Mouse (Mus musculus) brain, embryonic 14.5 days (tissue): Measurements from ENCODE around the gene Pigu. TPM values are rescaled to one million over a fixed set of nuclear protein-coding genes. Genes with fewer than 3 reads are reported as not detected.

Experiments
- DNase-seq: peaks from one replicate; pipeline ENCODE4 v3.0.0-alpha.2; 2011; ENCODE audit warnings: low read depth
- CTCF ChIP-seq: fragments of 200-500 bp; IDR thresholded peaks from 2 replicates; pipeline ENCODE4 v1.5.1; 2012; ENCODE audit warnings: inconsistent platforms, mild to moderate bottlenecking, moderate library complexity, borderline replicate concordance; ENCODE audit not compliant: insufficient read depth, insufficient read length; ENCODE audit errors: extremely low read depth
- POLR2A ChIP-seq: fragments of 200-500 bp; IDR thresholded peaks from 2 replicates; pipeline ENCODE4 v1.6.1; 2012; ENCODE audit warnings: mild to moderate bottlenecking, inconsistent platforms, borderline replicate concordance; ENCODE audit not compliant: poor library complexity, insufficient read depth, insufficient read length, severe bottlenecking; ENCODE audit errors: extremely low read depth
- polyA plus RNA-seq: library from polyadenylated mRNA; depleted of rRNA; stranded (reverse); fragments of >200 nt; gene quantifications from 2 replicates; pipeline ENCODE4 v1.2.3, GENCODE M21; 2012

The Pigu gene
- polyA plus RNA-seq, 1 experiment: 62.0 TPM

DNA sequence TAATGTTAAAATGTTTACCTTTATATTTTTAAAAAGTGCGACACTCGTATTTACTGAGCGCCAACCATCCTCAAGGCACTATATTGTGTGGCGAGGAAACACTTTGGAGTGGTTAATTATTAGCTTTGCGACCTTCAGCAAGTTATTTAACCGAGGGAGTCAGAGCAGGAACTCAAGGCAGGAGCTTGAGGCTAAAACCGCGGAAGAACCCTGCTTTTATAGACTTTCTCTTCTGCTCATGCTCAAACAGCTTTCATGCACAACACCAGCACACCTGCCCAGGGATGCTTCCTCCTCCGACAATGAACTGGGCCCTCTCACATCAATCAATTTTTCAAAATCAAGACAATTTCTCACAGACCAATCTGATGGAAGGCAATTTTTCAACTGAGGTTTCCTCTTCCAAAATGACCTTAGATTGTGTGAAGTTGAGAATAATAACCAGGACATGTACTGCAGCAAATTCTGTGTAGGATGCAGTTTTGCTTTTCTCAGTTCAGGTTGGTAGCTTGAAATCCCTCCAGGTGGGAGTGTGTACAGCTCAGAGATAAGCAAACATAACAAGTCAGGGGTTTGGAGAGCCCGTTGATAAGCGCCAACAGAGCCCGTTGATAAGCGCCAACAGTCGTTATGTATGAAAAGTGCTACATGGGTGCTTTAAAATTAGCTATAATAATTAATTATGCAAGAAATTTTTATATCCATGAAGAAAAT, 613 bp upstream of the Pigu start:
- TF ChIP-seq POLR2A (no peak), CTCF (no peak)
- peak; percentile 61 for DNase-seq

DNA sequence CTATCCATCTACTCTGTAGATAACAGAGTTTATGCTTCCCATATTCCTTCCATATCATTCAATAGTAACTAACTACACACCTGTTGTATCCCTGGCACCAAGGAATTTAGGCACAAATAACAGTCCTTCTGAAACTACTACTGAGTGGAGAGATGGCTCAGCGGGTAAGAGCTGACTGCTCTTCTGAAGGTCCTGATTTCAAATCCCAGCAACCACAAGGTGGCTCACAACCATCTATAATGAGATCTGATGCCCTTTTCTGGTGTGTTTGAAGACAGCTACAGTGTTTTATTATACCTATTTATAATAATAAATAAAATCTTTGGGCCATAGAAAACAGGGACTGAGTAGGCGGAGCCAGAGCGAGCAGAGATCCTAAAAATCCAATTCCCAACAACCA, 2.8 kb downstream of the Pigu start:
- TF ChIP-seq POLR2A (no peak), CTCF (no peak)
- no peak for DNase-seq

DNA sequence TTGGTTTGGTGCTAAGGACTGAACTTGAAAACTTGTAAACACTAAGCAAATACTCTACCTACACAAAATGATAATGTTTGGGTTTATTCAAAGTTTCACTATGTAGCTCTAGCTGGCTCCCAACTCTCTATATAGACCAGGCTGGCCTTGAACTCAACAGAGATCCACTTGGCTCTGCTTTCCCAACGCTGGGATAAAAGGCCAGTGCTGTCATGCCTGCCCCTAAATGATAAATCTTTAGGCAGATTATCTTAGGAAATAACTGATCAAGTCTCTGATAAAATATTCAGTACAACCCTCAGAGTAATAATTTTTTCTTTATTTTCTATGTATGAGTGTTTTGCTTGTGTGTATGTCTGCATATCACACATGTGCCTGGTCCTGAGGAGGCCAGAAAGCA, 10.6 kb downstream of the Pigu start:
- TF ChIP-seq CTCF: no peak
- TF ChIP-seq POLR2A: no peak
- DNase-seq: no peak

DNA sequence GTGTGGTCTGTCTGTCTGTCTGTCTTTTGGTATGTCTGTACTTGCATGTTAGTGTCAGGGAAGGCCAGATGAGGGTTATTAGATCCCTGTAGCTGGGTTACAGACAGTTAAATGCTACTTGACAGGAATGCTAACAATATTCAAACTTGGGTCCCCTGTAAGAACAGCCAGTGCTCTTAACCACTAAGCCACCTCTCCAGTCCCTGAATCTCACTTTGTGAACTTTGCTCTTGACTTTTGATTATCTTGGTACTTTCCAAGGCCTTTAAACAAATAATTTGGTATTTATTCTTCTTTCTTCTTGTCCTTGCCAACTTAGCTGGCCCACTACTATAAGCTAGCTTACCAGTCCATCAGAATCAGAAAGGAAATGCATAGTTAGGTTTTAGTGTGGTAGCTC, 17.1 kb downstream of the Pigu start:
- DNase-seq: no peak
- TF ChIP-seq CTCF (no peak), POLR2A (no peak)

DNA sequence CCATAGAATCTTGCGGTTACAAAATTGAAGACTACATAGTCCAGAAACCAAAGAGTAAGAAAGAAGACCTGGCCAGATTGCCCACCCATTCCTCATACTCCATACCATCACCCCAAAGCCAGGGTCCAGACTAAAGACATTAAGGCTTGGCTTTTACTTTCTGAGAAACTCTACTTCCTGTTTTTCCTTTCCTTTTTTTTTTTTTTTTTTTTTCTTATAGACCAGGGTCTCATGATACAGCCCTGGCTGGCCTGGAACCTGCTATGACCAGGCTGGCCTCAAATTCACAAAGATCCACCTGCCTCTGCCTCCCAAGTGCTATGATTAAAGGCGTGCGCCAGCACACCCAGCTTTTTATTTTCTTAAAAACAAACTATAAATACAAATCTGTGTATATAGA, 21.0 kb downstream of the Pigu start:
- no peak for TF ChIP-seq POLR2A
- no peak for TF ChIP-seq CTCF
- DNase-seq: no peak

DNA sequence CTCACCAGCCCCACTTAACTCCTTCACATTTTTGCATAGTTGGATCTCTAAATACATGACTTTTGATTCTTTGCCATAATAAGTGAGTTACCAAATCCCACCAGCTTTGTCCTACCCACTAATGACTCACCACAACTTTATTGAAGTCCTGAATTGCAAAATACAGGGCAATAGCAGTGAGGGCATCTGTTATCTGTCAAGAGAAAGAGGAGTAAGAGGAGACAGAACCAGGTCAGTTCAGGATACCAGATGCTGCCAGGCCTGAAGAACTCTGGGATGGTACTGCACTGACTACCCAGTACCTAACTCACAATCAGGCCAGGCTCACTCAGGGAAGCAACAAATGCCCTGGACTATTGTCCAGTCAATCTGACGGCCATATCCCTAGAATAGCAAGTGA, 22.0 kb downstream of the Pigu start:
- TF ChIP-seq CTCF (no peak), POLR2A (no peak)

DNA sequence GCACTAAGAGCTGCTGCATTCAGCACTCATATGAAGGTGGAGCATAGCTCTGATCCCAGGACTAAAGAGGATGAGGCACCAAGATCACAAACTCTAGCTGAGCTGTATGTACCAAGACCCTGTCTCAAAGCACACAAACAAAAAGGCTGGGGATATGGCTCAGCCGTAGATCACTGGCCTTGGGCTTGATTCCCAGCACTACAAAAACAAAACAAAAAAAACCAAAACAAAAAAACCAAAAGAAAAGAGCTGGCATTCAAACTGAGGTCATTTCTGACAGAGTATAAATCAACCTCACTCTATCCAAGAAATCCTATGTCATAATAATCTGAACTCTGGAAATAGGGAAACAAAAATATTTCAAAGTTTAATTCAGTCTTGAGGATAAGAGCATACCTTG, 23.8 kb downstream of the Pigu start:
- TF ChIP-seq CTCF (no peak), POLR2A (no peak)
- DNase-seq: no peak

More for the DNA sequence above, 22.0 kb downstream of the Pigu start:
- no peak for DNase-seq

DNA sequence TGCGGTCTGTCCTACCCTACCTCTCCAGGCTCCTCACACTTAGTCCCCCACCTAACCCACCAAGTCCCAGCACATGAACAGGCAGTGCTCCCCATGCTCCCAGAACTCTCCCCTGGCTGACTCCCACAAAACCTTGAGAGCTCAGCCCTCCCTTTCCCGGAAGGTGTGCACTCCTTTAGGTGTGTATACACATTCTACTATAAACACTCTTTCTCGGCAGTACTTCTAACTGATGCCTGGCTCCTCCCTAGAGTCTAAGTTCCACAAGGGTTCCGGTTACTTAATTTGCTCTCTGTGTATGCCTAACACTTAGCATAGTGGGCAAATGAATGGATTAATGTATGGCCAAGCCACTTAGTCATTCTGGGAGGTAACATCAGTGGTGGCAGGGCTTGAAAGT, 25.9 kb downstream of the Pigu start:
- TF ChIP-seq CTCF (no peak), POLR2A (no peak)

DNA sequence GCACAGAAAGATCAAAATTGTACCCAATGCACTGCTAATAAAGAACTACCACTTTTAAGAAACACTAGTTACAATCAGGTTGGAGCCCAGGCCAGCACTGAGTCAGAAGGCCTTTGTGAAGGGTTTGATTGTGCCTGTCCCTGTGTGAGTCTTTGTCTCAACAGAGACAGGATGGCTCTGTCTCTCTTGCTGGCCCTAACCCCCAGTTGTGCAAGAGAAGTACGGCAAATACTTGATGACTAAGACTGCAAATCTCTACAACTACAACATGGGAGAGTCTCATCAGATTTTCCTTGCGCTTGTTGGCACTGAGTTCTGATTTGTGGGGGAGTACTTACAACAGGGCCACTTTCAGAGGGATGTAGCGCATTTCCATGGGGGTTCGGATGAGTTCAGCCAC, 26.4 kb downstream of the Pigu start:
- TF ChIP-seq CTCF: no peak
- TF ChIP-seq POLR2A: no peak
- DNase-seq: no peak

More for the DNA sequence above, 25.9 kb downstream of the Pigu start:
- no peak for DNase-seq

DNA sequence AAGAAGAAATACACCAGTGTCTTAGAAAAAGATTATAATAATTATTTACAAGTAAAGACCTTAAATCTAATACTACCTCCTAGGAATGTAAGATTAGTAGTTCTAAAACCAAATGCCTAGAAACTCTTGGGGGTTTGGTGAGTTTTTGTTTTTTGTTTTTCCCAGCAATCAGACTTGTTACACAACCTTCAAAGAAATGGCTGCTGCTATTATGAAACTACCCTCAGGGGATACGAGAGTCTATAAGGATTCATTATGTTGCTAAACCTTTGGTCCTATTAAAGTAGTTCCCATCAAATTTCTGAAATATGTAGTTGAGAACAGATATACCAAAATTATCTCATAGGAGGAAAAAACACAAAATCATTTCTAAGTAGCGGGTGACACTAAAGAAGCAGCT, 27.5 kb downstream of the Pigu start:
- TF ChIP-seq POLR2A (no peak), CTCF (no peak)
- DNase-seq: no peak

DNA sequence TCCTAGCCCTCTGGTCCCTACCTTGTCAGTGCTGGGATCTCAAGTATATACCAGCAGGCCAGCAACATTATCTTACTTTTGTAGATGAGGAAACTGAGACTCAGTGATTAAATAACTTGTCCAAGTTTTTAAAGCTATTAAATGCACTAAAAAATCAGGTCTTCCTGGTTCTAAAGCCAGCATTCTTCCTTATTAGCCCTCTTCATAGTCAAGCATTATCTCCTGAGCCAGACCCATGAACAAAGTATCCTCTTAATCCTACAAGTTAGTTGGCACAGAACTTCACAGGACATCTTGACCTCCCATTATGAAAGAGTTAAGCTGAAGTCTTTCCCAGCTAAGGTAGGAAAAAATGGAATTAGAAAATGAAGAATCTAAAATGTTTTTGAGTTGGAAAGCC, 28.3 kb downstream of the Pigu start:
- DNase-seq: no peak
- TF ChIP-seq POLR2A: no peak
- no peak for TF ChIP-seq CTCF

DNA sequence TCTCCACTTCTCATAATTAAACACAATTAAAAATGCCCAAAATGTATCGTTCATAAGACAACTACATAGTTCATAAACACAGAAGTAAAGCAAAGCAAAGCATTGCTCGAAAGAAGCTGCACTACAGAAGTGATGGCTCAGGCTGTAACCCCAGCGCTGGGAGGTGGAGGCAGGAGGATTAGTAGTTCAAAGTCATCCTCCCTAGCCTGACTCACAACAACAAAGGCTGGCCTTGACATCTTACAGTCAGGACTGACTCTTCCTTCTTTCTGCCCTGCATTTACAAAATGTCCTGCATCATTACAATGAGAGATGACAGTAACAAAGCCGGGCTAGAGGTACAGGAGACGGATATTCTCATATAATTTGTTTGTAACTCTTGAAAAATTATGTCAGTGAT, 29.3 kb downstream of the Pigu start:
- no peak for TF ChIP-seq POLR2A
- TF ChIP-seq CTCF: no peak
- DNase-seq: no peak

DNA sequence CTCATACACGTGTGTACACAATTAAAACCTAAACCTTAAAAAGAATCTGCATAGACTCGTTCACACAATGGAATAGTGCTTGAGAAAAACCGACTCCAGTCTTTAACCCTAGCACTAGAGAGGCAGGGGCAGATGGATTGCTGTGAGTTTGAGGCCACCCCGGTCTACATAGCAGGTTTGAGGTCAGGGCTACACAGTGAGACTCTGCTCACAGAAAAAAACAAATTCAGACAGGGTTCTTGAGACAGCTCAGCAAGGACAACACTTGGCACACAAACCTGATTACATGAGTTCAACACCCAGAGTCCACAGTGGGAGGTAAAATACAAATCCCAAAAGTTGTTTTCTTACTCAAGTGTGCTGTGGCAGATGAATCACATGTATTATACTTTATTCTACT, 31.2 kb downstream of the Pigu start:
- TF ChIP-seq CTCF (no peak), POLR2A (no peak)
- no peak for DNase-seq

DNA sequence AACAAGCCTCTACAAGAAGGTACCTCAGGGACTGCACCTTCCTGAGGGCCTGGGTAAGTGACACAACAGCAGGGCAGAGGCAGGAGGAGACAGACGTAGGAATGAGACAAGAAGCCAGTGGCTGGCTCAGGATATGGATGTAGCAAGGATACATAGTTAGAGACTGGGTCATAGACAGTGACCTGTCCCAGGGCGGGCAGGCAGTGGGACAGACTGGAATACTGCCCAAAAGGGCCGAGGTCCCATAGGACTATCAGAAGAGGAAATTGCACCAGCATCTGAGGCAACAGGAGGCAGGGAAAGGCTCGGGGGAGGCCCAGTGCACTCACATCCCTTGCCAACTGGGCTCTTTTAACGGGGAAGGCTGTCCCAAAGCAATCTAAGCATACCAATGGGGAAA, 36.6 kb downstream of the Pigu start:
- TF ChIP-seq POLR2A (no peak), CTCF (no peak)
- no peak for DNase-seq
